Mouse (Mus musculus) heart, adult 18-20 months (tissue): ENCODE data around the gene Alpk1. TPM values are rescaled to one million over a fixed set of nuclear protein-coding genes. Genes with fewer than 3 reads are reported as not detected.

Source experiments
- DNase-seq, 2 experiments: peaks; one replicate each; pipeline ENCODE4 v3.0.0; 2021 to 2022; ENCODE audit warnings: mixed read lengths in 1 of 2
- total RNA-seq, 2 experiments: library from RNA; stranded (reverse); gene quantifications; 2 replicates each; pipeline ENCODE4 v1.2.3; 2021

Alpk1 gene
- total RNA-seq, 2 experiments from 2014 or later: 2.1 to 2.8 TPM

DNA sequence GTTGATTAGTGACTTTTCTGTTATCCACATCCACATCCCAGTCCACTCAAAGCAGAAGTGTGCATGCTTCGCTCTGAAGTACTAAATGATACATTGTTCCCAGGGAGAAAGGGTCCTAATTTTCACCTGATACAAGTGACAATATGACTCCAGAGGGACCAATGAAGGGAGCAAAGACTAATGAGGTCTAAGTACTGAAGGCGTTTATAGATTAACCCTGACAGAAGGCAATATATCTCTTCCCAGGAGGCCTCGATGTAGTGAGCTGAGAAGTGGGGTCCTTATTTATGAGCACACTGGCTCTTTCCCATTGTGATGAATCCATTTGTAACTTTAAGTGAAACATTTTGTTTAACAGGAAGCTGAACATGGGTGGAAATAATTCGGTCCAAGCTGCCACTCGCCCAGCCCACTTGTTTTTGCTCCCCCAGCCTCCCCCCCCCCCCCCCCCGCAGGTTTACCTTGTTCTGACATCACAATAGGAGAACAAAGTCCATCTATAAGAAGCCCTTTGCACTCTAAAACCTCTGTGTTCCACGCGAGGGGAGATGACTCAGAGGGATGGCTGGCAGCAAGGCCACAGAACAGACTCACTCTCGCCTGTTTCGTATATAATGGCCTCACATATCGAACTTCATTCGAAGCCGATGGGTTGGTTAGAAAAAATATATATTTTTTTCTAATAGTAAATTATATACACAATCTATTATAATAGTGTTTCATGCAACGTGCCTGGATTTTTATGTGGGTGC lies 36.5 kb downstream of the Alpk1 start:
- DNase-seq: no peak

DNA sequence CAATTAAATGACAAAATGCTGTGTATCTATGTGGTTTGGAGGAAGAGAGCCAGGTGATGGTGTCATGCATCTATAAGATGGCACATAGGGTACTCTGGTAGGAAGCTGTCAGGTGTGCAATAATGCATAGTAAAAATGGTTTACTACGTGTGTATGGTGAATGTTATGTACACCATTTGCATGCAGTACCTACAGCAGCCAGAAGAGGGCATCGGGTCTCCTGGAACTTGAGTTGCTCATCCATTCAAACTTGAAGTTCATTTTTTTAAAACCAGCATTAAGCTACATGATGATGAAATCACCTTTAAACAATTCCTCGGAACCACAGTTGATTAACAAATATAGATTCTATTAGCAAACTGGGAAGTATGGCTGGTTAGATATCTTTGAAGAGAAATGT lies 38.9 kb downstream of the Alpk1 start:
- DNase-seq: no peak

DNA sequence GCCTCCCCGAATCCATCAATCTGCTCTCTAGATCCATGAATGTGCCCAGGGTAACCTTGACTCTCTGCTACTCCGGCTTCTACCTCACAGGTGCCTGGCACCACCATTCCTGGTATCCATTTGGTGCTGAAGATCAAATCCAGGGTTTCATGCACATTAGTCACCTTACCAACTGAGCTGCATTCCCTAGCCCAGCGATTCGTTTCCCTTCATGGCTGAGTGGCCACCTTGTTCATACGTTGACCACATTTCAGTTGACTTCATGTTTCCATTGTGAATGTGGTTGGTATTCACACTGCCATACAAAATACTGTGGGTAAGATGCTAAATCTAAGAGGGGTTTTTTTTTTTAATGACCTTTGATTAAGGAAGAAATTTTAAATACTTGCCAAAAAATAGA lies 42.5 kb downstream of the Alpk1 start:
- DNase-seq: no peak

DNA sequence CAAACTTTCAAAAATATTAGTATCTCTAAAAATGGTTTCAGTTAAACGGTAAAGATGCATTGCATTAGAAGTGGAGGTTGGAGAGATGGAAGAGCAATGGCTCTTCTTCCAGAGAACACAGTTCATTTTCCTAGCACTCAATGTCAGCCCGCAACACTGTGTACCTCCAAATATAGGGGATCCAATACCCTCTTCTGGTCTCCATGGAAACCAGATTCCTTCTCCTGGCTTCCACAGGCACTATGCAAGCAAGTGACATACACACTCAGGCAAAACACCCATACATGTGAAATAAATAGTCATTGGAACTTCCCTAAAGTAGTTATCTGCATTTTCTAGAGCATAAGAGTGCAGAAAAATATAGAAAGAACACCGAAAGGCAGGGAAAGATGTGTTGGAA lies 44.9 kb downstream of the Alpk1 start:
- no peak for DNase-seq

DNA sequence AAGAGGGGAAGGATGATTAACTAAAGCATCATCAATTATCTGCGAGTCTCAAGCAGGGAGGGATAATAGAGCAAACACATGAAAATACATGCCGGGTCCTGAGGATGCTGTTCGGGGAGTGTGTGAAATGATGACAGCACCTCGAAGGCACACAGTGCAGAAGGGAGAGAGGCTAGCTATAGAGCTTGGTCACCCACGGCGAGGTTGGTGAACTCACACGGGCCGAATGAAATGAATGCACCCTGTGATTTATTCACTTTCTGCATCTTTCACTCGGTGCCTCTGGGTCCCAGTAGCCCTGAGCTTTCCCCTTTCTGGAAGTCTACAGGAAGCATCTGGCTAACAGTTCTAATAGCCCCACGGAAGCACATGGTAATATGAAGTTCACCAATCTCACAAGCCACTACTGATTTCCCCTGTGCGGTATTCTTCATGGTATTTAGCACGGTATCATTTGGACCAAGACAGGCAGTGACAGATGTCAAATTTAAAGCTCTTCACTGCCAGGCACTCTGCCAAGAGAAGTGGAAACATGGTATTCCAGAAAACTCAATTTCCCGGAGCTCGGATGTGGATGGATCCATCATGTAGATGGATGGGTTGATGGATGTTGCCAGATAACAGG lies 50.7 kb downstream of the Alpk1 start:
- no peak for DNase-seq

DNA sequence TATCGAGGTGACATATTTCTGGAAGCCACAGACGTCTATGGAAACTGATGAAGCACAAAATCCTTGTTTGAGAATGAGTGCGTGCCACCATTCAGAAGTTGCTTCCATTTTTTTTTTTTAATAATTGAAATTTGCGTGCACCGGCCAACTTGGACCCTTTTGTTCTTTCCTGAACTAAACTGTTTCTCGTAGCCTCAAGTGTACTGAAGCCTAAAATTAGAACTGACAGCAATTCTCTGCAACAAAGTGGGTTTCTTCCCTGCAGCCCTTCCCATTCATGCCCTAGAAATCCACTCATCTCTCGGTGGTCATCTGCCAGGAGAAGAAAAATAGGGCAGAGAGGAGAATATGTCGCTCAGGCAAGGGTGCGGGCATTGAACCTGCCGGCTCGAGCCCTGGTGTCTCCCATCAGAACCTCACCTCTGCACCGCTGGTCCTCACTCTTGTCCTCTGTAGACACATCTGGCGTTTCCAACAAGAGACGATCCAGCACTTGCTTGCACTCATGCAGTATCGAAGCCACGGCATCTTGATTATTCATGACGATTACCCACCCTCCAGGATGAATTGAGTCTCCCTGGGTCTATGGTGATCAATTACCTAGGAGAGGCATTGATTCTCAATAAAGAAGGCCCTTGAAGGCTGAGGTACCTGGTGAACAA lies 51.3 kb downstream of the Alpk1 start:
- no peak for DNase-seq

DNA sequence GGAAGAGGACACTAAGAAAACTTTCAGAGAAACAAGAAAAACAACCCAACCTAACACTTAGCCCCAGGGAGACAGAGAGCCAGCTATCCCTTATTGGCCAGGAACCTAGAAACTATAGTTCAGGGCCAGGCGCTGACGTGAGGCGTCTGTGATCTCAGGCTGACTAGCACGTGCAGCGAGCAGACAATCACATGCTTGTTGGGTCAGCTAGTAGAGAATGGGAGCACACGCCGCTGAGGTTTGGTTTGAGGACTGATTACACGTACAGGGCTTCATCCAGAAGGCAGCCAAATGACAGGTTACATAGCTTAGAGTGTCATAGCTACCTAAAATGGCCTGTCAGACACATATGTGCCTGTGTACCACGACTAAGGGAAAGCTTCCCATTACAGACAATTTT lies 52.3 kb downstream of the Alpk1 start:
- DNase-seq: no peak

DNA sequence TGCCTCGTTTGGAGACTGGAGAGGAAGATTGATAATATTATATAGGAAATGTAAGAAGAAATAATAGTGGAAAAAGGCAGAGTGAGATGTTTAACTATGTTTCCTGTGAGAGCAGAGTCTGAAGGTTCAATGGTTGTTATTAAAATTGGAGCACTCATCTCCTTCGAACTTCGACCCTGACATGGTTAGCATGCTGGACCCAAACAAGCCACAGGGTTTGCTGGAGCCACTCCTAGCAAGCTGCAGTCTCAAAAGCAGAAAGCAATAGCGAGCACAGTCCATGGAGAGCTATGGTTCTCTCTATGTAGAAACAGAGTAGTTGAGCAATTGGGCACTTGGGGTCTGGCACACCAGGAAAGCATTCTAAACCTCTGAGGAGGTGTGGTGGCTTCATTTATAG lies 59.4 kb downstream of the Alpk1 start:
- DNase-seq: no peak

DNA sequence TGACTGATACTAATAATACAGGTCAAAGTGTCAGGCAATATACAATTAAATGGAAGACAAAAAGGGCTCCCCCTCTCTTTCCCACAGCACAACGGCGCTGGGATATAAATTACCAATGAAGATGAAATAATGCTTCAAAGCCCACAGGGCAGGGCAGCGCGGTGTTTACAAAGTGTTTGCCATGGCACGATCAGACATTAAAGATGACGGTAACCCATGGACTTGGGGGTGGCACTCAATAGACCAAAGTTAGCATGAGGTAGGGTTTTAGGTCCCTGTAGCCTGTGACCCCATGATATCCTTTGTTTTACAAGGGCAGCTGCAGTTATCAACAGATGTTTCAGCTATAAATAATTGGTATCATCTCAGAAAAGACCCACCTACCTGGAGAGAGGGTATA lies 60.3 kb downstream of the Alpk1 start:
- no peak for DNase-seq

DNA sequence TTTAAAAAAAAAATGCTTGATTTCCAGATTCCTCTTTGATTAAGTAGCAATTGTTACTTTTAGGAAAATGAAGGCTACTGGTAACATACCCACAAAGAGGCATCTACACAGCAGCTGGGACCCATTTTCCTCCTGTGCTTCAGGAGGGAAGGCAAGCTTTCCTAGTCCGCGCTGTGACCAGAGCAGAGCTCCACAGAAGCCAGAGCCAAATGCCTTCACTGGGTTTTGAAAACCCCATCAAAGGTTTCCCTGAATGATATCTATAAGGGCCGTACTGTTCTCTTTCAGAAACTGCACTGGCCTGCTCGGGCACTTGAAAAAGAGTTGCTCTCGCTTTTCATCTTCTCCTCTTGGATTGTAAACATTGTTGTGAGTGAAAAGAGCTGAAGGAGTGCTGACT lies 60.7 kb downstream of the Alpk1 start:
- DNase-seq: no peak

DNA sequence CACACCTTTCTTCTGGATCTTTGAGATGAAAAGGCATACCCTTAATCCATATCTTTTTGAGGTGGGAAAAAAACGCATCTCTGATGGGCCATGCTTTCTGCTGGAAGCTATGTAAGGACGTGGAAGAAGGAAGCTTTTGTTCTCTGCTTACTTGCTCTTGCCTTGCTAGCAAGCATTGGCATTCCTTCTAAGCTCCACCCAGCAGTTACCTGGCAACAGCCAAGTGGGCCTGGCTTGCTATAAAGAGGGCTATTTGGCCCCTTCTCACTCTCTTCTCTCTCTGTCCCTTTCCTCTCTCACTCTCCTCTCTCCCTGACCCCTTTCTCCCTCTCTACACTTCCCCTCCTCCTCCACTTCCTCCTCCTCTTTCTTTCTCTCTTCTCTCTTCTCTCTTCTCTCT lies 63.6 kb downstream of the Alpk1 start:
- DNase-seq: no peak

DNA sequence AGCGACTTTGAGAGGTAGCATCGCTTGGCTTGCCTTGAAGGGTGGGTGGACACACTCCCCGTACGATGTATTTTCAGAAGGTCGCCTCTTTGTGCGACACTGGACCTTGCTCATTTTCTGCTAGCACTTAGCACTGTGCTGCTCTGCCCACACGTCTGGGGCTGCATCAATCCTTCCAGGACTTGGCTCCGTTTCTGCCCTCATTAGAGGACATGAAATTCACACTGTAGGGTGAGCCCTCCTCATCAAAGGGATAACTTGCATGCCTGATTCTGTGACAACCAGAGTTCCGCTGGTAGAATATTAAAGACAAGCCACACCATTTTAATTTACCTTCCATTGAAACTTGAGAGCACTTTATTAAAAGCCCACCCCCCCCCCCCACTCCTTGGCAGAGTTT lies 67.2 kb downstream of the Alpk1 start:
- DNase-seq: no peak

DNA sequence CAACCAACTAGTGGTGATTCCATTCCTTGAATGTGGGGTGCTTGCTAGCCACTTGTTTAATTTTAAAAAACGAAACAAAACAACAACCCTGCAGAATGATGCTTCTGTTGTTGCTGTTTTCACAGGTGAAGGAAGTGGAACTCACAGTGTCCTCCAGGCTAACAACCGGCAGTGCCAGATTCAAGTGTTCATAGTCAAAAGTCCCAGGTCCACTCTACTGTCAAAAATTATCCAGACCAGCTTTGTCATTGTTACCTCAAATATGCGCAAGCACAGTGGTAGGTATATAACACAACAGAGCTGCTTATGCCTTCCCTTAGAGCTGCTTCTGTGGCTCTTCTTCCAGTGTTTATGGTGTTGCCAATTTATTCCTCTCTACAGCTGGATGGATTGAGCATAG lies 68.8 kb downstream of the Alpk1 start:
- DNase-seq: no peak

DNA sequence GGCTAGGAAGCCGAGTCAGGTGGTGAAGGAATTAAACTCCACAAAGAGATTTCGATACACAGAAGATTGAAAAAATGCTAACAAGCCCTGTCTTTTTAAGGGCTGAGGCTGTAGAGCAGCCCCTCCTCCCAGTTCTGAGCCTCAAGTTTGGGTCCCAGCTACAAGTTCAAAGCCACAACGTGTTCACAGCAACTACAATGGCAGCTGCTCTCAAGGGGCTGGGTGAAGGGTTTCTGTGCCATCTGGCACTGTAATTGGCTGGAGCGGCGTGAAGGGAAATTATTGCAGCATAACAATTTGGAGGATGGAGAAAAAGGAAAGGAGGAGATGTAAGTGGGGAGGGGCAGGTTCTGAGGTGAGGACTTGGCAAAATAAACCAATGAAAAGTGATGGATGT lies 73.2 kb downstream of the Alpk1 start:
- DNase-seq: no peak

DNA sequence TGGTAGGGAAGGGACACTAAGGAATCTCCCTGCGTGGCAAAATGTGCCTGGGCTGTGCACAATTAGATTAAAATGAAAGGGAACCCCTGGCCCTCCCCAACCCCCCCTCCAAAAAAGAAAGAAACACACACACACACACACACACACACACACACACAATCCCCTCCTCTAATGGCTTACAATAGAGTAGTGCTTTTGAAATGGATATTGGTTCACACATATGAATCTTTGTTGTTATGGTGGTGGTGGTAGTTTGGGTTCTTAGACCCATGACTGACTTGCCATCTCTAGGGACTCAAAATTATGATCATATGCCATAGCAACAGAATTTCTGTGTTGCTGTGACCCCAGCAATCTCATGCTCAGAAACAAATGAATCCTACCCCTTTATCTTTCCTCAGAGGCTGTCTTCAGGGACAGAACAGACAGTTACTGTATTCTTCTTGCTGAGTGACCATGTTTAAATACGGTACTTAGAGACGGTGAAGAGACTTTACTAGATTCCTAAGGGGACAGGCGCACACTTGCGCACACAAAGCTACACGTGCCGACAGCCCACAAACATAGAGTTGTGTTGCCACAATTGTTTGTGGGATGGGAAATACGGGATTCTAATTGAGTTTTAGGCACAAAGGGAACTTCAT lies 73.8 kb downstream of the Alpk1 start:
- DNase-seq: no peak

DNA sequence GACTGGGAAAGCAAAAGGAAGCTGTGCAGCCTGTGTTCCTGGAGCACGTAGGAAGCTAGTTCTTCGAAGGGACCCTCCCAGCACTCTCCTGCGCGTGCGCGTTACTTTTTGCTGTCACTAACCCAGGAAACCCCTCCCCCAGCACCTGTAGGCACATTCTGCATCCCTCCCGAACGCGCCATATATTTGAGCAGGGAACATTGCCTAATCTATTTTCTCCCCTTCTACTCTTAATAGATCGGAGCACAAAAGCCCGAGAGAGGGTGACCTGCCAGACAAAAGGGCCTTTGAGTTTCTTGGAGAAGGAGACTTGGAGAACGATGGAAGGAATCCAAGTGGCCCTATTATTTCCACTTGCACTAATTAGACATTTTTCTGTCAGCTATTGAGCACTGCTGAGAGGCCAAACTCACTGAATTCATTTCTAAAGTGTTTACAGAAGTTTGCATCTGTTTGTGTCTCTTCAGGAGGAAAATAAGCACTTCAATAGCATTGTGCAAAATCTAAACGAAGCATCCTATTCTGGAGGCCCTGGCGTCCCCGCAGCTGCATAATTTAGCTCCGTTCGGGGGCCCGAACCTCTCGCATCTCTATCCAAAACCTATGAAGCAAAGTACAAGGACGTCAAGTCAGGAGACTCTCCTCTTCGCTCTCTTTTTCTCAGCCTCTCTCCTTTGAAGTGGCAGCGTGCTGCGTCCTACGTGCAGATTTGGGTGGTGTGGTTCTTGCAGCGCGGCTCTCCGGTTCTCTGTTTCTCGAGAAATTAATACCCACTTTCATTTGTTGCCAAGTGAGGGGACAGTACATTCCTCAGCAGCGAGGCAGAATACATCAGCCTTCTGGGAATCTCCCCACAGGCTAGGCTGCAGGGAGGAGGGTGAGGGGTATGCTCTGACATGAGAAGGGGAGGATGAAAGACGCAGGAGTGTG lies 74.5 kb downstream of the Alpk1 start:
- no peak for DNase-seq

DNA sequence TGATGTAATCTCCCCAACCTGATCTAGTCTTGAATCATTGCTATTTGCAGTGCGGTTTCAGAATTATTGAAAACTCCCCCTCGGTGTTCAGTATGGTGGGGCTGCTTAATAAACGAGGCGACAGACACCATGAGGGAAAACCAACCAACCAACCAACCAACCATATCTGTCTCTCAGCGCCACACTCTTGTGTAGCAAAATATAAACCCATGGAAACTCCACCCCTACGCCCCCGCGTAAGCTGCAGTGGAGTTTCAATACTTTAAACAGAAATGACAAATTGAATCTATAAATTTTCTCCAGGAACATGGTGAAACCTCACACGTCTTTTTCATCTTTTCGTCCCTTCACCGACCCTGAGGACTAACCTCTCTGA lies 75.2 kb downstream of the Alpk1 start:
- DNase-seq: no peak

DNA sequence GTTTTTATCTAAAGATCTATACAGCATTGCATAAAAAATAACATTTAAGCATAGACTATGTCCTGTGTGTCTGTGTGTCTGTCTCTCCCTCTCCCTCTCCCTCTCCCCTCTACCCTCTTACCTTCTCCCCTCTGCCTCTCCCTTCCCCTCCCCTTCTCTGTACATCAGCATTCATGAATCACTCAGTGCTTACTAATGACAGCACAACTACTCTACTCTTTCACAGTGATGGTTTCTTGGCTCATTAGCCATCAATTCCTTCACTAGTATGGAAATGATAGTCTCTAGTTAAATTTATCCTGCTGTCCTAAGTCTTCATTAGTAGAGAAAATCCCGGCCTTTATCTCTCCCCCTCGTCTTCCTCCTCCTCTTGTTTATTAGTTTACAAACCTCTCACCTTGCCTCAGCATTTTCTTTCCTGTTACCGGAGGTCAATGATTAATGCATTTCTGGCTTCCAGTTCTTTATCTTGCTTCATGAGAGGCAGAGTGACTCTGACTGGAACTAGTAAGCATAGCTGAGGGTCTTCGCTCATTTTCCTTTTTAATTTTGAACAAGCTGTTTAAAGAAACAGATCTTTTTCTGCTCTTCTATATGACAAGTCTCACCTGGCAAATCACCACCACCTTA lies 79.0 kb downstream of the Alpk1 start:
- no peak for DNase-seq

DNA sequence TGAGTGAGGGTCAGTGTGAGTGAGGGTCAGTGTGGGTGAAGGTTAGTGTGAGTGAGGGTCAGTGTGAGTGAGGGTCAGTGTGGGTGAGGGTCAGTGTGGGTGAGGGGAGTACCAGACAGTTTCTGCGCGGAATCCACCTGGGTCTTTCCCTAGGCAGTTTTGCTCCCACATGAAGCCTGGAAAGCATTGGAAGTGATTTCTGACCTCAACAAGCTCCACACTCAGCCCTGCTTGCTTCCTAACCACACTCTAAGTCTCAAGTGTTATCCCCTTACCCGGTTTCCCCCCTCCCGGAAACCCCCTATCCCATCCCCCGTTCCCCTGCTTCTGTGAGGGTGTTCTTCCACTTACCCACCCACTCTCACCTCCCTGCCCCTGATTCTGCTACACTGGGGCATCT lies 81.7 kb downstream of the Alpk1 start:
- DNase-seq: no peak

DNA sequence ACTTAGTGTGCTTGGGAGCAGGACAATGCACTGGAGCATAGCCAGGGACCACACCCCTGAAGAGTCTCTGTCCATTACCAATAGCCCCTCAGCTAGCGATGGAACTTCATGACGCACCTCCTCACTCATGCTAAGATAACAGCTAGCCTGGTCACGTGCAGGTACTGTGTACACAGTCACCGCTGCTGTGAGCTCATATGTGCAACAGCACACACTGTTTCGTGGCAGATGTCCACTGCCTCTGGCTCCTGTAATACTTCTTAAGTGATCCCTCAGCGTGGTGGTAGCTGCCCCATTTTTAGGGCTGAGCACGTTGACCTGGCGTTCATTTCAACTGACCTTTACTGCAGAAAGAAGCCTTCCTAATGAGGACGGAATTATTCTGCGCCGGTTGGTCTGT lies 83.8 kb downstream of the Alpk1 start:
- DNase-seq: no peak
